Mouse (Mus musculus): Measurements from ENCODE around the gene H2-D1. TPM values are rescaled to one million over a fixed set of nuclear protein-coding genes. Genes with fewer than 3 reads are reported as not detected.

The H2-D1 gene
- 49.5 and 52.5 TPM in 2 replicates for polyA plus RNA-seq (2015; fragmentation: Nextera tagmentation; extraction: Ambion mirVana)

GRCm38 (mm10) chr17:35262664-35263522, at the start of gene H2-D1:
Gene H2-D1 (plus strand): TSS chr17:35262730.
- H3K9ac ChIP-seq (replicated peaks), result peak within 1 kb of the TSS; percentile 77
- H3K27me3 ChIP-seq, result peaks cover 31% of the 10 kb centered on the region
- ATAC-seq, result peak; percentile 92
- peak within 1 kb of the TSS; percentile 86 for H3K4me2 ChIP-seq (replicated peaks)
- no peak within 1 kb of the TSS for H3K27ac ChIP-seq
- 1% methylated on average over 66 of the region's 73 CpGs for WGBS
- no peaks in the 10 kb centered on the region for H3K9me3 ChIP-seq
- no peaks in the 10 kb centered on the region for H3K36me3 ChIP-seq
- H3K4me3 ChIP-seq (replicated peaks), result peak within 1 kb of the TSS; percentile 68
- H3K4me1 ChIP-seq (replicated peaks), result peaks cover 11% of the 10 kb centered on the region

- no peak for ATAC-seq
- Histone ChIP-seq H3K27ac (no peak overlapping the region), H3K4me1 (replicated peaks) (no peaks in the 10 kb centered on the region), H3K27me3 (no peaks in the 10 kb centered on the region), H3K9me3 (no peaks in the 10 kb centered on the region), H3K4me2 (replicated peaks) (no peak overlapping the region), H3K36me3 (no peaks in the 10 kb centered on the region), H3K4me3 (replicated peaks) (no peak overlapping the region), H3K9ac (replicated peaks) (no peak overlapping the region)
- 92% methylated on average over 5 of the region's 5 CpGs for WGBS
These were observed 49.5 kb upstream of the H2-D1 start for GRCm38 (mm10) chr17:35213071-35213470.

- H3K4me1 ChIP-seq (replicated peaks), result no peaks in the 10 kb centered on the region
- H3K4me3 ChIP-seq (replicated peaks), result no peak overlapping the region
- 89% methylated on average over 18 of the region's 18 CpGs for WGBS
- peaks cover 37% of the 10 kb centered on the region for H3K36me3 ChIP-seq
- no peak overlapping the region for H3K4me2 ChIP-seq (replicated peaks)
- H3K9ac ChIP-seq (replicated peaks), result no peak overlapping the region
- H3K27me3 ChIP-seq, result no peaks in the 10 kb centered on the region
- no peak overlapping the region for H3K27ac ChIP-seq
- ATAC-seq, result no peak
- no peaks in the 10 kb centered on the region for H3K9me3 ChIP-seq
These were observed 43.9 kb upstream of the H2-D1 start for GRCm38 (mm10) chr17:35218516-35219193.

- Histone ChIP-seq H3K4me1 (replicated peaks) (no peaks in the 10 kb centered on the region), H3K27me3 (no peaks in the 10 kb centered on the region), H3K4me3 (replicated peaks) (no peak overlapping the region), H3K36me3 (peaks cover 37% of the 10 kb centered on the region), H3K9me3 (no peaks in the 10 kb centered on the region), H3K4me2 (replicated peaks) (no peak overlapping the region), H3K9ac (replicated peaks) (no peak overlapping the region), H3K27ac (no peak overlapping the region)
- no peak for ATAC-seq
- 93% methylated on average over 6 of the region's 6 CpGs for WGBS
These were observed 42.9 kb upstream of the H2-D1 start for GRCm38 (mm10) chr17:35219601-35220041.

GRCm38 (mm10) chr17:35220156-35220952, 42.2 kb upstream of the H2-D1 start, which contains the start of gene Gm16181:
Gene Gm16181 (plus strand): TSS chr17:35220834.
- no peak within 1 kb of the TSS for H3K27ac ChIP-seq

GRCm38 (mm10) chr17:35222299-35222698, 40.2 kb upstream of the H2-D1 start:
- Histone ChIP-seq H3K27ac (no peak overlapping the region), H3K4me1 (replicated peaks) (no peaks in the 10 kb centered on the region), H3K9me3 (no peaks in the 10 kb centered on the region), H3K4me2 (replicated peaks) (no peak overlapping the region), H3K36me3 (peaks cover 51% of the 10 kb centered on the region), H3K9ac (replicated peaks) (no peak overlapping the region), H3K27me3 (no peaks in the 10 kb centered on the region), H3K4me3 (replicated peaks) (no peak overlapping the region)
- ATAC-seq, result no peak
- 80% methylated on average over 6 of the region's 6 CpGs for WGBS

More at GRCm38 (mm10) chr17:35220156-35220952, 42.2 kb upstream of the H2-D1 start, which contains the start of gene Gm16181:
- WGBS, result 84% methylated on average over 28 of the region's 28 CpGs
- Histone ChIP-seq H3K4me3 (replicated peaks) (no peak within 1 kb of the TSS), H3K9me3 (no peaks in the 10 kb centered on the region), H3K4me2 (replicated peaks) (no peak within 1 kb of the TSS), H3K9ac (replicated peaks) (0 out of 2 replicates have a peak within 1 kb of the TSS, but pooled peaks have one; percentile 14), H3K36me3 (peaks cover 44% of the 10 kb centered on the region), H3K4me1 (replicated peaks) (no peaks in the 10 kb centered on the region), H3K27me3 (no peaks in the 10 kb centered on the region)
- ATAC-seq, result peak; percentile 30; the same call in 1 of the 2 replicates

GRCm38 (mm10) chr17:35224641-35225040, 37.9 kb upstream of the H2-D1 start:
- no peak for ATAC-seq
- WGBS, result 93% methylated on average over 4 of the region's 4 CpGs
- H3K4me2 ChIP-seq (replicated peaks), result no peak overlapping the region
- H3K27ac ChIP-seq, result no peak overlapping the region
- no peaks in the 10 kb centered on the region for H3K27me3 ChIP-seq
- no peaks in the 10 kb centered on the region for H3K4me1 ChIP-seq (replicated peaks)
- no peaks in the 10 kb centered on the region for H3K9me3 ChIP-seq
- H3K36me3 ChIP-seq, result peaks cover 64% of the 10 kb centered on the region
- no peak overlapping the region for H3K4me3 ChIP-seq (replicated peaks)
- H3K9ac ChIP-seq (replicated peaks), result no peak overlapping the region

GRCm38 (mm10) chr17:35225456-35225855, 37.1 kb upstream of the H2-D1 start:
- H3K4me2 ChIP-seq (replicated peaks), result no peak overlapping the region
- no peaks in the 10 kb centered on the region for H3K9me3 ChIP-seq
- no peak overlapping the region for H3K27ac ChIP-seq
- WGBS, result 97% methylated on average over 5 of the region's 5 CpGs
- H3K27me3 ChIP-seq, result no peaks in the 10 kb centered on the region
- peaks cover 63% of the 10 kb centered on the region for H3K36me3 ChIP-seq
- H3K4me1 ChIP-seq (replicated peaks), result no peaks in the 10 kb centered on the region
- ATAC-seq, result no peak
- H3K4me3 ChIP-seq (replicated peaks), result no peak overlapping the region
- no peak overlapping the region for H3K9ac ChIP-seq (replicated peaks)

- Histone ChIP-seq H3K4me2 (replicated peaks) (no peak overlapping the region), H3K36me3 (peaks cover 62% of the 10 kb centered on the region), H3K27me3 (no peaks in the 10 kb centered on the region), H3K4me1 (replicated peaks) (peaks cover under 1% of the 10 kb centered on the region; the same call in 1 of the 2 replicates), H3K9ac (replicated peaks) (no peak overlapping the region), H3K9me3 (no peaks in the 10 kb centered on the region), H3K27ac (no peak overlapping the region), H3K4me3 (replicated peaks) (no peak overlapping the region)
- no peak for ATAC-seq
- WGBS, result 89% methylated on average over 14 of the region's 14 CpGs
These were observed 35.9 kb upstream of the H2-D1 start for GRCm38 (mm10) chr17:35226561-35227046.

- no peak overlapping the region for H3K4me3 ChIP-seq (replicated peaks)
- H3K4me1 ChIP-seq (replicated peaks), result peaks cover 21% of the 10 kb centered on the region
- H3K36me3 ChIP-seq, result peaks cover 49% of the 10 kb centered on the region
- no peaks in the 10 kb centered on the region for H3K27me3 ChIP-seq
- H3K9ac ChIP-seq (replicated peaks), result no peak overlapping the region
- no peak overlapping the region for H3K4me2 ChIP-seq (replicated peaks)
- no peaks in the 10 kb centered on the region for H3K9me3 ChIP-seq
- no peak overlapping the region for H3K27ac ChIP-seq
- WGBS, result 95% methylated on average over 10 of the region's 10 CpGs
- no peak for ATAC-seq
These were observed 31.5 kb upstream of the H2-D1 start for GRCm38 (mm10) chr17:35231022-35231421.

- H3K4me3 ChIP-seq (replicated peaks), result no peak overlapping the region; the same call in 1 of the 2 replicates
These were observed 30.5 kb upstream of the H2-D1 start for GRCm38 (mm10) chr17:35232043-35232442.

More at GRCm38 (mm10) chr17:35232043-35232442, 30.5 kb upstream of the H2-D1 start:
- peaks cover 28% of the 10 kb centered on the region for H3K4me1 ChIP-seq (replicated peaks)
- H3K9me3 ChIP-seq, result no peaks in the 10 kb centered on the region
- H3K27ac ChIP-seq, result no peak overlapping the region
- H3K4me2 ChIP-seq (replicated peaks), result peak overlapping the region; percentile 23; the same call in 1 of the 2 replicates
- H3K36me3 ChIP-seq, result peaks cover 45% of the 10 kb centered on the region
- H3K9ac ChIP-seq (replicated peaks), result peak overlapping the region; percentile 32; the same call in 1 of the 2 replicates
- ATAC-seq, result no peak
- no peaks in the 10 kb centered on the region for H3K27me3 ChIP-seq
- WGBS, result 12% methylated on average over 12 of the region's 12 CpGs

All from midbrain, embryonic 13.5 days (tissue).